Mouse (Mus musculus) thymus, postnatal 36 days (tissue): Measurements from ENCODE around the gene Heatr5b.
"Not testable (repeated sequence)": the region's sequence is repeated elsewhere in the genome, so short reads cannot be mapped to it uniquely, and the experiment has no call there.

ENCODE experiments used
- DNase-seq, 2 experiments: peaks; one replicate each; pipeline ENCODE4 v3.0.0; 2022; ENCODE audit warnings: mixed read lengths in 2 of 2

Heatr5b gene

GRCm38 (mm10) chr17:78834856-78835835 is at the start of gene Heatr5b, which contains the start of gene Gpatch11:
Gene Heatr5b (minus strand): TSS chr17:78835364.
Gene Gpatch11 (plus strand): TSS chr17:78835567.
- peak; percentile 97 to 98 for DNase-seq

GRCm38 (mm10) chr17:78883291-78883690 is 48.1 kb upstream of the Heatr5b start:
- DNase-seq, result no peak

- peak; percentile 64 to 75 for DNase-seq
Measured at GRCm38 (mm10) chr17:78882401-78883112, 47.4 kb upstream of the Heatr5b start, which contains the start of gene Eif2ak2. Gene Eif2ak2 (minus strand): TSS chr17:78882573.

GRCm38 (mm10) chr17:78881878-78882304 is 46.7 kb upstream of the Heatr5b start:
- peak; percentile 14 to 33 for DNase-seq

GRCm38 (mm10) chr17:78873886-78874285 is 38.7 kb upstream of the Heatr5b start:
- DNase-seq, result no peak

- no peak for DNase-seq
Measured at GRCm38 (mm10) chr17:78856243-78856642, 21.1 kb upstream of the Heatr5b start.

GRCm38 (mm10) chr17:78842271-78842928 is 7.2 kb upstream of the Heatr5b start:
- DNase-seq, result no peak

- DNase-seq, result no peak
Measured at GRCm38 (mm10) chr17:78836056-78836455, 892 bp upstream of the Heatr5b start.

- no peak for DNase-seq
Measured at GRCm38 (mm10) chr17:78824346-78824745, 10.8 kb downstream of the Heatr5b start.

- DNase-seq, result no peak
Measured at GRCm38 (mm10) chr17:78809582-78809981, 25.6 kb downstream of the Heatr5b start.

- DNase-seq, result no peak
Measured at GRCm38 (mm10) chr17:78809019-78809418, 26.1 kb downstream of the Heatr5b start.

GRCm38 (mm10) chr17:78797222-78797621 is 37.9 kb downstream of the Heatr5b start:
- DNase-seq, result no peak

GRCm38 (mm10) chr17:78794390-78794789 is 40.8 kb downstream of the Heatr5b start:
- DNase-seq, result no peak

GRCm38 (mm10) chr17:78792122-78792521 is 43.0 kb downstream of the Heatr5b start:
- DNase-seq, result no peak

- DNase-seq, result no peak
Measured at GRCm38 (mm10) chr17:78791690-78792070, 43.5 kb downstream of the Heatr5b start.

- no peak for DNase-seq
Measured at GRCm38 (mm10) chr17:78791068-78791689, 44.0 kb downstream of the Heatr5b start.

- DNase-seq, result not testable (repeated sequence)
Measured at GRCm38 (mm10) chr17:78788273-78788672, 46.9 kb downstream of the Heatr5b start.

- no peak for DNase-seq
Measured at GRCm38 (mm10) chr17:78778765-78779164, 56.4 kb downstream of the Heatr5b start.

- no peak for DNase-seq
Measured at GRCm38 (mm10) chr17:78772317-78772716, 62.8 kb downstream of the Heatr5b start.

- no peak for DNase-seq
Measured at GRCm38 (mm10) chr17:78770932-78771331, 64.2 kb downstream of the Heatr5b start.

GRCm38 (mm10) chr17:78769341-78769740 is 65.8 kb downstream of the Heatr5b start:
- no peak for DNase-seq

GRCm38 (mm10) chr17:78768937-78769336 is 66.2 kb downstream of the Heatr5b start:
- DNase-seq, result no peak
